Mouse (Mus musculus) thymus, adult 2 months (tissue): Measurements from ENCODE around the gene Gm12355. TPM values are rescaled to one million over a fixed set of nuclear protein-coding genes. Genes with fewer than 3 reads are reported as not detected.
"Not testable (repeated sequence)": the region's sequence is repeated elsewhere in the genome, so short reads cannot be mapped to it uniquely, and the experiment has no call there.

Experiments used
- DNase-seq: peaks from one replicate; pipeline ENCODE4 v3.0.0; 2021
- H3K27ac ChIP-seq: fragments of 200-500 bp; 2 replicates; pipeline ENCODE4 v1.5.1; 2012; ENCODE audit warnings: low read length, control low read depth; ENCODE audit not compliant: control insufficient read depth, insufficient read depth
- H3K27me3 ChIP-seq: fragments of 200-500 bp; 2 replicates; pipeline ENCODE4 v1.6.1; 2012; ENCODE audit warnings: mild to moderate bottlenecking, low read length, moderate library complexity, mixed read lengths; ENCODE audit not compliant: control insufficient read depth, insufficient read depth
- H3K36me3 ChIP-seq: fragments of 200-500 bp; 2 replicates; pipeline ENCODE4 v1.6.1; 2012; ENCODE audit warnings: mild to moderate bottlenecking, low read length, moderate library complexity; ENCODE audit not compliant: control insufficient read depth, insufficient read depth
- H3K4me1 ChIP-seq: fragments of 200-500 bp; replicated peaks from 2 replicates; pipeline ENCODE4 v1.6.1; 2012; ENCODE audit warnings: low read length; ENCODE audit not compliant: control insufficient read depth, insufficient read depth
- H3K4me3 ChIP-seq: fragments of 200-500 bp; 2 replicates; pipeline ENCODE4 v1.5.1; 2012; ENCODE audit warnings: mild to moderate bottlenecking, low read length, control low read depth, moderate library complexity; ENCODE audit not compliant: control insufficient read depth, insufficient read depth
- CTCF ChIP-seq: fragments of 200-500 bp; IDR thresholded peaks from 2 replicates; pipeline ENCODE4 v1.5.1; 2012; ENCODE audit warnings: mild to moderate bottlenecking, control low read depth, low read length, moderate library complexity, borderline replicate concordance; ENCODE audit not compliant: control insufficient read depth, poor library complexity, insufficient read depth; ENCODE audit errors: extremely low read depth
- POLR2A ChIP-seq: fragments of 200-500 bp; IDR thresholded peaks from 2 replicates; pipeline ENCODE4 v1.6.1; 2012; ENCODE audit warnings: mild to moderate bottlenecking, low read length, control low read depth, moderate library complexity; ENCODE audit not compliant: control insufficient read depth, poor library complexity, insufficient read depth; ENCODE audit errors: extremely low read depth
- WGBS: fragments of 180-500 bp; shearing (Covaris S2); methylation state at CpG from one replicate; pipeline ENCODE4 v1.1.7; 2018; 5-methylcytosine and 5-hydroxymethylcytosine counted together
- polyA plus RNA-seq: library from polyadenylated mRNA; depleted of rRNA; stranded (reverse); fragments of >200 nt; gene quantifications from 2 replicates; pipeline ENCODE4 v1.2.3, GENCODE M21; 2012; rRNA removed

Gm12355 gene
- not detected in 2 replicates for polyA plus RNA-seq

DNA sequence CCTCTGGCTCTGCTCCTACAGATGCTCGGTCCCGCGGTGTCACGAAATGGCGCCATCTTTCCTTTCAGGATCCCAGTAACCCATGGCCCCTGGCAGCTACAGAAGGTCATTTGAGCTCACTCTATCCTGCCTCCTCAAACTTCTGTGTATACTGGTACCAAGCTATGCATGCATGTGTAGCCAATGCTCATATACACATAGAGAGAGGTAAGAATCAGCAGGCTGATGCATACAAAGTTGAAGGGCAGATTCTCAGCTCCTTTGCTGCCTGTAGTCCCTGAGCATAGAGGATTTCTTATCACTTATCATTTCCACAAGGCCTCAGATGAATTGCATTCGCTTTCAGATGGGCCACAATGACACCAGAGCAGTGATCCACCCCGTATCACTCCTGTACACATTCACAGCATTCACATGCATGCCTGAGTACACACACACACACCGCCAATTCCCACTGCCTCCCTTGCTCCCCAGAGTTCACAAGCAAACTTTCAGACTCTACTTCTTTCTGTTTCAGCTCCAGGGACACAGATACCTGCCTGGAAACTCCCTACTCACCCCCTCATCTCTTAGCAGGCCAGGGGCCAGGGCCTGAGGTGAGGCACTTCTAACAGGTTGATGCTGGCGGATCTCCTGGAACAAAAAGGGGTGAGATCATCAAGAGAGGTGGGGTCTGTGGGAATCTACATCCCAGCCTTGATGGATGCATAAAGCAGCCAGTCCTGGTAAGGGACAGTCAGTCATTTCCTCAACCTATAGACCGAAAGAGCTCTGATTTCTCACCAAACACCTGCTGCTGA, at the start of gene Gm12355, which contains the start of gene Gsdma3:
Gm12355 (minus strand) TSS at position 51 of the 800 bp plus-strand sequence.
Gsdma3 (plus strand) TSS at position 750 of the 800 bp plus-strand sequence.
- Histone ChIP-seq H3K4me1 (no peaks in the 10 kb centered on the region), H3K27me3 (no peaks in the 10 kb centered on the region), H3K4me3 (no peak within 1 kb of the TSS), H3K36me3 (no peaks in the 10 kb centered on the region), H3K27ac (no peak within 1 kb of the TSS)
- DNase-seq, result no peak
- WGBS, result 92% methylated on average over 10 of the region's 10 CpGs
- no peak for TF ChIP-seq POLR2A
- TF ChIP-seq CTCF, result no peak

DNA sequence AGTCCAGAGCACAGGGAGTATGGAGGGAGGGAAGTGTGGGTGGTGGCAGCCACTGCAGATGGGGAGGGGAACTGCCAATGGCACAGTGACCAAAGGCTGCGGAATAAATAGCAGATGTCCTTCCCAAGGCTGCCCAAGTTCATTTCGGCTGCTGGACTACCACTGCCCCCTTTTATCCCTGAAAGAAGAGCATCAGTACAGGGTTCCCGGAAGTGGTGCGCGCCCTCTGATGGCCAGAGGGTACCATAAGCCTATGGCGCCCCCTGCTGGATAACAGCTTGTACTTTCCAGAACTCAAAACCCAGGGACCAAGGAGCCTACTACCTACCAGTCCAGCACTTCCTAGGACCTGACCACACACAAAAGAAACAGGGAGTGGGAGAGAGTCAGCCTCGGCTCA, 47.7 kb upstream of the Gm12355 start:
- not testable (repeated sequence) for H3K36me3 ChIP-seq, H3K27ac ChIP-seq, H3K27me3 ChIP-seq, H3K4me1 ChIP-seq, H3K4me3 ChIP-seq
- 4% methylated on average over 7 of the region's 7 CpGs for WGBS
- peak; percentile 70 for DNase-seq

DNA sequence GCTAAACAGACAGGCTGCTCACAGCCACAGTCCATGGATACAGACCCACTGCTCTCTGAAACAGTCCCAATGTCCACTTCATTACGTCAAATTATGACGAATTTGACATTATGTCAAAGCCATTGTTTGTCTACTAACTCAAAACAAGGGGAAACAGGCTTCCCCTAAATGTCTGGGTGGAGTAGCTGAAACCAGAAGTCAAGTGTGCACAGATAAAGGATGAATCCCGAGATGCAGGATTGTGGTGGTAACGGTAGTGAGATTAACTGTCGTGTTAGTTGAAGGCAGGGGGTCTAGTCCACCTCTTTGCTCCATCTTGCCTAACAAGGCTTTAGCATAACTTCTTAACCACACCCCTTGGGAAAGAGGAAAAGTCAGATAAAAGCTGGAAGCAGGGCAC, 47.0 kb upstream of the Gm12355 start:
- Histone ChIP-seq H3K27me3 (no peaks in the 10 kb centered on the region), H3K27ac (no peak overlapping the region), H3K36me3 (no peaks in the 10 kb centered on the region), H3K4me1 (no peaks in the 10 kb centered on the region), H3K4me3 (no peak overlapping the region)
- TF ChIP-seq CTCF (no peak), POLR2A (no peak)
- 64% methylated on average over 5 of the region's 5 CpGs for WGBS
- no peak for DNase-seq

DNA sequence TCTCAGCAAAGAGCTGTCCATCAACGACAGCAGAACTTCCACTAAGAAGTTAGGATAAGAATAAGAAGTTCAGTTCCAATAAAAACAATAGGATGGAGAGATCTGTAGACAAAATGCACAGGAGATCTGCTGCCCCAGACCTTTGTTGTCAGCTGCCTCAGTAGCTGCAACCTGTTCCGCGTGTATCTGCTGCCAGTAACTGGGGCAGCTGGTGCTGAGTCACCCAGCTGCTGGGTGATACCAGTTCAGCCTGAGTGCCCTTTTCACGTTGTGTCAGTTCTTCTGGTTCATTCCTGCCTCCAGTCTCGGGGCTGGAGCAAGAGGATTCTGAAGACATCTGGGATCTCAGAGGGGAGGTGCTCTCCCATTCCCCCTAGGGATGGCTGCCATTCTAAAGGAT, 46.4 kb upstream of the Gm12355 start:
- no peak overlapping the region for H3K4me3 ChIP-seq
- 21% methylated on average over 5 of the region's 5 CpGs for WGBS
- no peaks in the 10 kb centered on the region for H3K27me3 ChIP-seq
- TF ChIP-seq POLR2A, result no peak
- TF ChIP-seq CTCF, result no peak
- no peak for DNase-seq
- H3K36me3 ChIP-seq, result no peaks in the 10 kb centered on the region
- H3K27ac ChIP-seq, result no peak overlapping the region
- H3K4me1 ChIP-seq, result no peaks in the 10 kb centered on the region

DNA sequence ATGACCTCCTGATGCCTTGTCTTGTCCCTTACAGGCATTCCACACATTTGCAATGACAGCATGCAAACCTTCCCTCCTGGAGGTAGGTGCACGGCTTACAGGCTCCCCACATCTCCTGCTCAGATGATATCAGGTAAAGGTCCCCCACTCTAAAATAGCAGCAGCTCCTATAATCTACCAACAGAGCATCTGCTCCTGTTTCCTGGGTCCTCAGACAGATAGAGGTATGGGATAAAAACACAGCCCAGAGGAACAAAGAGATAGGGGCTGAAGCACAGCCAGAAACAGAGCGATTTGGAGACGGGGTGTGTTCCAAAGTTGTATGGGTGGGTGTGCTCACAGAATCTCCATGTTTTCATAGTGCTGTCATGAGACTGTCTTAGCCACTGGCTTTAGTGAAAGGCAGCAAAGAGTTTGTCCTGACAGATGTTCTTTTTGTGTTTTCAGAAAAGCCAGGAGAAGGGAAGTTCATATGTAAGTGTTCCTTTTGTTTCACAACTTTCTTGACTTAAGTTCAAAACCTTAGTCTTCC, 45.9 kb upstream of the Gm12355 start:
- WGBS, result 79% methylated on average over 3 of the region's 3 CpGs
- TF ChIP-seq CTCF (no peak), POLR2A (no peak)
- H3K36me3 ChIP-seq, result no peaks in the 10 kb centered on the region
- H3K4me1 ChIP-seq, result no peaks in the 10 kb centered on the region
- no peak for DNase-seq
- no peaks in the 10 kb centered on the region for H3K27me3 ChIP-seq
- no peak overlapping the region for H3K4me3 ChIP-seq
- no peak overlapping the region for H3K27ac ChIP-seq

DNA sequence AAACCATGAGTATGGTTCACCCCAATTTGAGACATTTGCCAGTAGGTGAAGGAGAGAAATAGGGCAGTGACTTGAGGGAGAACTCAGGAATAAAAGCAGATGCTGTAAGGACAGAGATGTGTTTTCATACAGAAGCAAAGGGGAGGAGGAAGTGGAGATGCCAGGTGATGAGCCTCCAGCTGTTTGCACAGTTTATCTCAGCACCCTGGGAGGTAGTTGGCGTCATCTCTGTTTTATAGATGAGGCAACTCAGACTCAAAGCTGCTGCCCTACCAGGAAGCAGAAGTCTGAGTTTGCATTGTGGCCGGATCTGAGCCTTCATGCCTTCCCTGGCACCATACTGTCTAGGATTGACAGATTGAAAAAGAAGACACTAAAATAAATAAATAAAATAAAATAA, 43.5 kb upstream of the Gm12355 start:
- no peaks in the 10 kb centered on the region for H3K27me3 ChIP-seq
- H3K4me1 ChIP-seq, result no peaks in the 10 kb centered on the region
- H3K4me3 ChIP-seq, result no peak overlapping the region
- H3K27ac ChIP-seq, result no peak overlapping the region
- TF ChIP-seq POLR2A (no peak), CTCF (no peak)
- WGBS, result 17% methylated on average over 2 of the region's 2 CpGs
- no peak for DNase-seq
- no peaks in the 10 kb centered on the region for H3K36me3 ChIP-seq
